Comparison of ENCODE assay signal across 8 mouse cellular contexts in genomic region chr5:33656739-33657138, GRCm38 (mm10). TPM values are rescaled to one million over a fixed set of nuclear protein-coding genes. Genes with fewer than 3 reads are reported as not detected.
DNase-seq lines count a peak whose midpoint lies in the region; ATAC-seq and TF ChIP-seq lines count a peak whose summit lies in the region.

No protein-coding gene starts in this region.

- TF ChIP-seq CTCF in C2C12 (IDR thresholded peaks at IDR 0.05; ENCODE audit: control insufficient read depth, insufficient read depth, insufficient read length) = no peak

- H3K4me3 ChIP-seq in heart, embryonic 11.5 days (ENCODE audit: low read depth, low read length) = peak overlapping the region; percentile 54
- peak overlapping the region; percentile 97 for H3K4me3 ChIP-seq in C2C12 (ENCODE audit: insufficient read depth, poor library complexity, severe bottlenecking)
- peak overlapping the region; percentile 72 for H3K4me3 ChIP-seq in forebrain, embryonic 12.5 days (replicated peaks)
- peak overlapping the region; percentile 84 for H3K4me3 ChIP-seq in liver, embryonic 13.5 days (replicated peaks)

- peak overlapping the region; percentile 82 for H3K9ac ChIP-seq in heart, embryonic 11.5 days (ENCODE audit: low read depth, low read length)
- peak overlapping the region; percentile 86 for H3K9ac ChIP-seq in forebrain, embryonic 12.5 days
- H3K9ac ChIP-seq in liver, embryonic 13.5 days = peak overlapping the region; percentile 92

- H3K27ac ChIP-seq in heart, embryonic 11.5 days (ENCODE audit: low read depth, low read length) = peak overlapping the region; percentile 95; the same call in 1 of the 2 replicates
- 0 out of 2 replicates have a peak overlapping the region, but pooled peaks have one; percentile 91 for H3K27ac ChIP-seq in forebrain, embryonic 12.5 days
- H3K27ac ChIP-seq in liver, embryonic 13.5 days = peak overlapping the region; percentile 96

- ATAC-seq in heart, embryonic 11.5 days (replicated peaks; ENCODE audit: insufficient number of reproducible peaks, low FRiP score, low TSS enrichment) = no peak
- ATAC-seq in forebrain, embryonic 12.5 days (ENCODE audit: low FRiP score) = no peak
- ATAC-seq in liver, embryonic 13.5 days (ENCODE audit: low read depth) = no peak

- H3K27me3 ChIP-seq in heart, embryonic 11.5 days (ENCODE audit: control insufficient read depth, insufficient read depth, low read length) = no peaks in the 10 kb centered on the region
- no peaks in the 10 kb centered on the region for H3K27me3 ChIP-seq in C2C12 (ENCODE audit: control insufficient read depth, insufficient read depth, insufficient read length)
- H3K27me3 ChIP-seq in forebrain, embryonic 12.5 days = no peaks in the 10 kb centered on the region
- no peaks in the 10 kb centered on the region for H3K27me3 ChIP-seq in liver, embryonic 13.5 days

- peaks cover 18% of the 10 kb centered on the region for H3K4me1 ChIP-seq in heart, embryonic 11.5 days (ENCODE audit: control insufficient read depth, insufficient read depth, low read length)
- H3K4me1 ChIP-seq in forebrain, embryonic 12.5 days = peaks cover 39% of the 10 kb centered on the region
- H3K4me1 ChIP-seq in liver, embryonic 13.5 days (replicated peaks) = peaks cover 70% of the 10 kb centered on the region

- peaks cover 46% of the 10 kb centered on the region for H3K79me3 ChIP-seq in C2C12 (ENCODE audit: low read depth)

- peaks cover 73% of the 10 kb centered on the region for H3K79me2 ChIP-seq in C2C12 (ENCODE audit: control insufficient read depth, insufficient read depth)

- DNase-seq in heart, postnatal 14 days = no peak
- DNase-seq in liver, embryonic 13.5 days = no peak
- no peak for DNase-seq in right cerebral cortex, adult 2 months (ENCODE audit: low spot score in 2 of 2)
- no peak for DNase-seq in testis, postnatal 10 days (ENCODE audit: low spot score)
- no peak for DNase-seq in left cerebral cortex, adult 11 months (ENCODE audit: low spot score)

- 9% methylated on average over 1 of the region's 1 CpGs for WGBS in heart, embryonic 11.5 days (ENCODE audit: insufficient replicate concordance)
- 43% methylated on average over 1 of the region's 1 CpGs for WGBS in forebrain, embryonic 12.5 days
- 29% methylated on average over 1 of the region's 1 CpGs for WGBS in liver, embryonic 13.5 days (ENCODE audit: insufficient replicate concordance)

- intact Hi-C loops in heart, postnatal 14 days (cut with DNase I) = loop anchor here (10.0 kb wide), 1 partner anchor 278 kb away; the partner anchor contains the start of gene Nelfa

- peak overlapping the region; percentile 72 for H3ac ChIP-seq in C2C12 (ENCODE audit: control insufficient read depth, insufficient read length, low read depth)

- H3K4me2 ChIP-seq in heart, embryonic 11.5 days = peak overlapping the region; percentile 67
- H3K4me2 ChIP-seq in forebrain, embryonic 12.5 days = peak overlapping the region; percentile 97
- H3K4me2 ChIP-seq in liver, embryonic 13.5 days = peak overlapping the region; percentile 95

- H3K9me3 ChIP-seq in heart, embryonic 11.5 days (replicated peaks; ENCODE audit: control insufficient read depth, low read length) = no peaks in the 10 kb centered on the region
- no peaks in the 10 kb centered on the region for H3K9me3 ChIP-seq in forebrain, embryonic 12.5 days
- H3K9me3 ChIP-seq in liver, embryonic 13.5 days (replicated peaks) = no peaks in the 10 kb centered on the region

- peaks cover 15% of the 10 kb centered on the region for H3K36me3 ChIP-seq in heart, embryonic 11.5 days (ENCODE audit: control insufficient read depth, insufficient read depth, low read length)
- H3K36me3 ChIP-seq in C2C12 (ENCODE audit: control insufficient read depth, insufficient read depth) = peaks cover 42% of the 10 kb centered on the region
- peaks cover 37% of the 10 kb centered on the region for H3K36me3 ChIP-seq in forebrain, embryonic 12.5 days (replicated peaks)
- peaks cover 44% of the 10 kb centered on the region for H3K36me3 ChIP-seq in liver, embryonic 13.5 days

TF ChIP-seq in C2C12, 6 proteins besides CTCF, POLR2A, EP300 and RAD21:
- peak; percentile 24 for TF ChIP-seq MYOD1 (IDR thresholded peaks at IDR 0.05; ENCODE audit: control insufficient read depth, insufficient read length, low read depth)
- no peak for TF ChIP-seq MYOG (IDR thresholded peaks at IDR 0.05; ENCODE audit: control insufficient read depth, extremely low read depth, insufficient read length)
- no peak for TF ChIP-seq CEBPB (IDR thresholded peaks at IDR 0.05; ENCODE audit: low read depth)
- TF ChIP-seq USF1 (IDR thresholded peaks at IDR 0.05; ENCODE audit: low read depth) = no peak

RNA-seq across cellular contexts. Expression of gene Tacc3, which starts 1.2 kb away (rescaled TPM):
- 171 and 186 TPM in 2 replicates for polyA plus RNA-seq in heart, embryonic 11.5 days (2014; fragmentation: Nextera tagmentation; extraction: Ambion mirVana)
- total RNA-seq in heart, postnatal 14 days (2021) = 10 to 100 TPM in 1 of 2 experiments, 1 to 10 TPM in 1; 6.8 to 12.0 TPM
- 109 TPM for polyA plus RNA-seq in C2C12 (2012; fragmentation: generic; extraction: Trizol)
- 265 and 272 TPM in 2 replicates for polyA plus RNA-seq in forebrain, embryonic 12.5 days (2016; fragmentation: Nextera tagmentation; extraction: Ambion mirVana)
- polyA plus RNA-seq in liver, embryonic 13.5 days (2015; fragmentation: Nextera tagmentation; extraction: Ambion mirVana) = 158 and 183 TPM in 2 replicates

RNA-seq across cellular contexts. Expression of gene Tmem129, which starts 1.5 kb away (rescaled TPM):
- polyA plus RNA-seq in heart, embryonic 11.5 days (2014; fragmentation: Nextera tagmentation; extraction: Ambion mirVana) = 41.5 and 42.3 TPM in 2 replicates
- total RNA-seq in heart, postnatal 14 days (2021) = 10 to 100 TPM; 17.0 to 17.8 TPM
- 26.1 TPM for polyA plus RNA-seq in C2C12 (2012; fragmentation: generic; extraction: Trizol)
- polyA plus RNA-seq in forebrain, embryonic 12.5 days (2016; fragmentation: Nextera tagmentation; extraction: Ambion mirVana) = 34.6 and 39.6 TPM in 2 replicates
- 20.2 and 21.9 TPM in 2 replicates for polyA plus RNA-seq in liver, embryonic 13.5 days (2015; fragmentation: Nextera tagmentation; extraction: Ambion mirVana)

RNA-seq across cellular contexts. Expression of gene Slbp, which starts 4.4 kb away (rescaled TPM):
- polyA plus RNA-seq in heart, embryonic 11.5 days (2014; fragmentation: Nextera tagmentation; extraction: Ambion mirVana) = 162 and 166 TPM in 2 replicates
- 10 to 100 TPM; 17.8 to 22.2 TPM for total RNA-seq in heart, postnatal 14 days (2021)
- 47.4 TPM for polyA plus RNA-seq in C2C12 (2012; fragmentation: generic; extraction: Trizol)
- polyA plus RNA-seq in forebrain, embryonic 12.5 days (2016; fragmentation: Nextera tagmentation; extraction: Ambion mirVana) = 265 and 268 TPM in 2 replicates
- polyA plus RNA-seq in liver, embryonic 13.5 days (2015; fragmentation: Nextera tagmentation; extraction: Ambion mirVana) = 319 and 390 TPM in 2 replicates

RNA-seq across cellular contexts. Expression of gene Gm9903, which starts 27.0 kb away (rescaled TPM):
- polyA plus RNA-seq in heart, embryonic 11.5 days (2014; fragmentation: Nextera tagmentation; extraction: Ambion mirVana) = 1.5 and 2.0 TPM in 2 replicates
- 1 to 10 TPM; 1.4 TPM for total RNA-seq in heart, postnatal 14 days (2021)
- 0.18 TPM for polyA plus RNA-seq in C2C12 (2012; fragmentation: generic; extraction: Trizol)
- polyA plus RNA-seq in forebrain, embryonic 12.5 days (2016; fragmentation: Nextera tagmentation; extraction: Ambion mirVana) = 0.46 and 0.51 TPM in 2 replicates
- polyA plus RNA-seq in liver, embryonic 13.5 days (2015; fragmentation: Nextera tagmentation; extraction: Ambion mirVana) = 0.13 TPM in 1 of 2 replicates, not detected in the other

RNA-seq across cellular contexts. Expression of gene Fam53a, which starts 27.3 kb away (rescaled TPM):
- polyA plus RNA-seq in heart, embryonic 11.5 days (2014; fragmentation: Nextera tagmentation; extraction: Ambion mirVana) = 56.6 and 59.5 TPM in 2 replicates
- 10 to 100 TPM; 31.7 to 32.3 TPM for total RNA-seq in heart, postnatal 14 days (2021)
- polyA plus RNA-seq in C2C12 (2012; fragmentation: generic; extraction: Trizol) = 31.4 TPM
- 55.0 and 57.4 TPM in 2 replicates for polyA plus RNA-seq in forebrain, embryonic 12.5 days (2016; fragmentation: Nextera tagmentation; extraction: Ambion mirVana)
- 26.7 and 31.3 TPM in 2 replicates for polyA plus RNA-seq in liver, embryonic 13.5 days (2015; fragmentation: Nextera tagmentation; extraction: Ambion mirVana)
